Mouse (Mus musculus) CD4-positive naive resting alpha-beta T cell, adult 57 days (primary cell): ENCODE results near the gene Insr. TPM values are rescaled to one million over a fixed set of nuclear protein-coding genes. Genes with fewer than 3 reads are reported as not detected.

Experiments
- total RNA-seq: library from RNA; stranded (reverse); gene quantifications from one replicate; pipeline ENCODE4 v1.2.4, GENCODE M21; 2023

The Insr gene
- total RNA-seq: 54.6 TPM

DNA sequence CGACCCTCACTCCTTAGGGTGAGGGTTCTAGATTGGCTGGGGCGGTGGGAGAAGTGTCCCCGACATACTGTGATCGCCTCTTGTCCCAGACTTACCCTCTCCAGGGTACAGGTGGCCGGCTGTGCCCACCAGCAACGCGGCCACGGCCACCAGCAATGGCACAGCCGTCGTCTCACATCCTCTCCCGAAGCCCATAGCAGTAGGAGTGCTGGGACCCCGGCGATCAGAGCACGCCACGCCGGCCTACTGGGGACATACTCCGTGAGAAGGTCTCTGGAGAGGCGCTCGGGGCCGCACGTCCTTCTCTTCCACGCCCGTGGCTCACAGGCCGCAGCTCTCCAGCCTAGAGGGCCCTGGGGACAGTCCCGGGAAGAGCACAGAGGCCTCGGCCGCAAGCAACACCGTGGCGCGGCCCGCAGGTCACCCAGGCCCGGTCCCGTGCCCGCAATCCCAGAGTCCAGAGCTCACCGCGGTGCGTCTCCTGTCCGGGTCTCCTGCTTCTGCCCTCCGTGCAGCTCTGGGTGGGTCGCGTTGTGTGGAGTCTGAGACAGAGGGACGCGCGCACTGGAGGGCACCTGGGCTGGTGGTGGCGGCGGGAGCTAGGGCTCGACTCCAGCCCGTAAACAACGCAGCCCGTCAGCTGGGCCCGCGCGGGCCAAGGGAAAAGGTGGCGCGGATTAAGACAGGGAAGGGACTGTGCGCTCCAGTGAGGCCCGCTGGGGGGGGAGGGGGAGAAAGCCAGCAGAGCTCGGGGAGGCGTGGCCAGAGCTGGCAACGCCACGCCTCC is at the start of gene Insr:
Gene Insr (minus strand): TSS at position 684 of the 787 bp plus-strand sequence.

Other genes starting within 250 kb of the Insr start
- 290 TPM for gene A430078G23Rik, start 73.8 kb upstream of the Insr start, total RNA-seq
- 296 TPM for gene Arhgef18, start 113.4 kb upstream of the Insr start, total RNA-seq
- gene Pex11g, start 188.1 kb upstream of the Insr start, total RNA-seq: 0.65 TPM
- 5.4 TPM for gene Tex45, start 191.2 kb upstream of the Insr start, total RNA-seq
- 6.4 TPM for gene Zfp358, start 213.5 kb upstream of the Insr start, total RNA-seq
- 81.8 TPM for gene Mcoln1, start 220.8 kb upstream of the Insr start, total RNA-seq
- gene Pnpla6, start 235.8 kb upstream of the Insr start, total RNA-seq: 52.8 TPM